Mouse (Mus musculus) midbrain, embryonic 16.5 days (tissue): ENCODE measurements around the gene Coa7. TPM values are rescaled to one million over a fixed set of nuclear protein-coding genes. Genes with fewer than 3 reads are reported as not detected.

Source experiments
- ATAC-seq: fragments of 200-750 bp; cut with Nextera tagmentation; 2 replicates; pipeline ENCODE4 v1.8.0; 2017; ENCODE audit warnings: moderate TSS enrichment
- H3K27ac ChIP-seq: fragments of 300-500 bp; sonication (generic); 2 replicates; pipeline ENCODE4 v1.5.1; 2014; ENCODE audit warnings: mild to moderate bottlenecking, low read length, mixed read lengths
- H3K27me3 ChIP-seq: fragments of 300-500 bp; sonication (generic); 2 replicates; pipeline ENCODE4 v1.6.1; 2014; ENCODE audit warnings: low read depth, low read length, mixed read lengths; ENCODE audit not compliant: control insufficient read depth, insufficient read depth
- H3K36me3 ChIP-seq: fragments of 300-500 bp; sonication (generic); 2 replicates; pipeline ENCODE4 v1.6.1; 2014; ENCODE audit warnings: mild to moderate bottlenecking, low read length, moderate library complexity, mixed read lengths; ENCODE audit not compliant: control insufficient read depth, insufficient read depth
- H3K4me1 ChIP-seq: fragments of 300-500 bp; sonication (generic); 2 replicates; pipeline ENCODE4 v1.6.1; 2014; ENCODE audit warnings: mild to moderate bottlenecking, low read length, mixed read lengths; ENCODE audit not compliant: control insufficient read depth, insufficient read depth
- H3K4me2 ChIP-seq: fragments of 300-500 bp; sonication (generic); 2 replicates; pipeline ENCODE4 v1.6.1; 2014; ENCODE audit warnings: mild to moderate bottlenecking, low read length, mixed read lengths
- H3K4me3 ChIP-seq: fragments of 300-500 bp; sonication (generic); 2 replicates; pipeline ENCODE4 v1.5.1; 2014; ENCODE audit warnings: low read depth, mild to moderate bottlenecking, low read length, moderate library complexity, mixed read lengths
- H3K9ac ChIP-seq: fragments of 300-500 bp; sonication (generic); 2 replicates; pipeline ENCODE4 v1.6.1; 2014; ENCODE audit warnings: low read depth, low read length, mixed read lengths
- H3K9me3 ChIP-seq: fragments of 300-500 bp; sonication (generic); replicated peaks from 2 replicates; pipeline ENCODE4 v1.6.1; 2014; ENCODE audit warnings: mild to moderate bottlenecking, low read length, mixed read lengths; ENCODE audit not compliant: control insufficient read depth, poor library complexity, severe bottlenecking
- WGBS: fragments of 180-500 bp; shearing (Covaris S2); extraction: QIAGEN DNeasy Blood & Tissue Kit; methylation state at CpG from one replicate; pipeline ENCODE4 v1.1.7; 2014; 5-methylcytosine and 5-hydroxymethylcytosine counted together
- polyA plus RNA-seq: library from polyadenylated mRNA; unstranded; fragments of >200 nt; fragmentation: Nextera tagmentation; extraction: Ambion mirVana; gene quantifications from 2 replicates; pipeline ENCODE4 v1.2.1, GENCODE M21; 2015

Gene Coa7
- 46.8 and 58.5 TPM in 2 replicates for polyA plus RNA-seq

- Histone ChIP-seq H3K9me3 (no peaks in the 10 kb centered on the region), H3K4me1 (peaks cover 10% of the 10 kb centered on the region), H3K4me2 (peak within 1 kb of the TSS; percentile 67), H3K27ac (peak within 1 kb of the TSS; percentile 97), H3K9ac (peak within 1 kb of the TSS; percentile 77), H3K36me3 (no peaks in the 10 kb centered on the region), H3K4me3 (peak within 1 kb of the TSS; percentile 83), H3K27me3 (no peaks in the 10 kb centered on the region)
- WGBS: 1% methylated on average over 45 of the region's 45 CpGs
- peak; percentile 92 for ATAC-seq
Observed at GRCm38 (mm10) chr4:108327730-108328484, at the start of gene Coa7. TSS of gene Coa7 (plus strand) at chr4:108328140.

DNA sequence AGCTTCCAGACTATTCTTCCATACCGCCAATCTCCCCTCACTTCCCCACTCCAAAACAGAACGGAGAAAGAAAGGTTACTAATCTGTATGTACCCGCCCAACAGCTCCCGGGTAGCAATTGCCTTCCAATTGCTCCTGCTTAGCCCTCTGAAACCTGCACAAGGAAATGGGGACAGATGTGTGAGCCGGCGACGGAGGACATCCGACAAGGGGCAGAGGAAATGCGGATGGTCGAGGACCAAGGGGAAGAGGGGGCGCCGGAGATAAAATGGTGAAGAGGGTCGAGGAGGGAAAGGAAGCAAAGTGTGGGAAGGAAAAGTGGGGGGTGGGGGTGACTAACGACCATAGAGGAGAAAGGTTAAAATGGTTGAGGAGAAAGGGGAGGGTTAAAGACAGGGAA lies 27.7 kb upstream of the Coa7 start:
- peak; percentile 6 for ATAC-seq
- H3K27ac ChIP-seq: peak overlapping the region; percentile 96
- WGBS: 1% methylated on average over 14 of the region's 14 CpGs

GRCm38 (mm10) chr4:108300670-108301373 lies 27.1 kb upstream of the Coa7 start, which contains the start of gene Zyg11b:
TSS of gene Zyg11b (minus strand) at chr4:108301096.
- H3K4me2 ChIP-seq: peak within 1 kb of the TSS; percentile 81
- H3K36me3 ChIP-seq: no peaks in the 10 kb centered on the region
- H3K27me3 ChIP-seq: no peaks in the 10 kb centered on the region
- peaks cover 22% of the 10 kb centered on the region for H3K4me1 ChIP-seq
- peak within 1 kb of the TSS; percentile 96 for H3K27ac ChIP-seq
- peak within 1 kb of the TSS; percentile 99 for H3K9ac ChIP-seq
- H3K9me3 ChIP-seq: no peaks in the 10 kb centered on the region
- H3K4me3 ChIP-seq: peak within 1 kb of the TSS; percentile 96
- under 1% methylated on average over 43 of the region's 58 CpGs for WGBS
- ATAC-seq: peak; percentile 93

More for the DNA sequence above, 27.7 kb upstream of the Coa7 start:
- Histone ChIP-seq H3K4me1 (peaks cover 22% of the 10 kb centered on the region), H3K9ac (peak overlapping the region; percentile 99), H3K9me3 (no peaks in the 10 kb centered on the region), H3K27me3 (no peaks in the 10 kb centered on the region), H3K4me2 (peak overlapping the region; percentile 81), H3K4me3 (peak overlapping the region; percentile 96), H3K36me3 (no peaks in the 10 kb centered on the region)

DNA sequence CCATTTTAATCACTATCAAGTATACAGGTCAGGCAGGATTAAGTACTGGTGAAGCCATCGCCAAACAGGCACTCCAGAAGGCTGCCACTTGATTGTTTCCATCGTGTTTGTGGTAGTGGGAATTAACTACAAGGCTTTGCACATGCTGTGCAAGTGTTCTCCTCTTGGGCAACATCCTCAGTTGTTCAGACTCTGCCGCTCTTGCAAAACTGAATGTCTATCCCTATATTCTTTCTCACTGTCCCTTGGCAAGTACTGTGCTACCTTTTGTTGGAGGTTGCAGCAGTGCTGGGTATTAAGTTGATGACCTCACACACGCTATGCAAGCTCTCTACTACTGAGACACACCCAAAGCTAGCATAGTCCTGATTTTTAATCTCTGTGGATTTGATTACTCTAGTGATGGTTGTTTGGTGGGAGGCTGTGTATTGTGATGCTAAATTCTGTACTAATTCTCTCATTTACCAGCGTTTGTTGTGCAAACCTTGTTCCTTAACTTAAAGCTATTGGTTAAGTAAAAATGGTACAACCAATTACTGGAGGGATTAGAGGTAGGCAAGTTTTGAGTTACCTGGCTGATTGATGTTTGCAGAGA lies 25.5 kb upstream of the Coa7 start:
- Histone ChIP-seq H3K4me2 (no peak overlapping the region), H3K9ac (no peak overlapping the region), H3K9me3 (0 out of 2 replicates have a peak, but pooled peaks cover 3% of the 10 kb centered on the region), H3K27me3 (no peaks in the 10 kb centered on the region), H3K4me3 (no peak overlapping the region), H3K36me3 (no peaks in the 10 kb centered on the region), H3K27ac (no peak overlapping the region), H3K4me1 (peaks cover 22% of the 10 kb centered on the region)
- no peak for ATAC-seq
- WGBS: 77% methylated on average over 5 of the region's 5 CpGs

DNA sequence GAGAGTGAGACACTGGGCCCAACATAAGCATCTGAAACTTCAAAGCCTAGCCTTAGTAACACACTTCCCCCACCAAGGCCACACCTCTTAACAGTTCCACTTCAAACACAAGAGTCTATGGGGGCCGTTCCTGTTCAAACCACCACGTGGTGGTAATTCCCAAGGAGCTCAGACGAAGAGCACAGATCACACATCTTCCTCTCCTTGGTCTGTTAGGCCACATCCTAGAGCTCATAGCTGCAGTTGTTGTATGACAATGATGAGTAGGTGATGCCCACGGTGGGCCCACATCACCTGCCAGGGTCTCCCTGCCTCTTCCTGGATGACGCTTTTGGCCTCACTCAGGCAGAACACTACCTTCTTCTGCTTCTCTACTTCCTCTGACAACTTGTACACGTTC lies 17.2 kb upstream of the Coa7 start:
- Histone ChIP-seq H3K9me3 (0 out of 2 replicates have a peak, but pooled peaks cover 6% of the 10 kb centered on the region), H3K4me2 (no peak overlapping the region), H3K4me1 (no peaks in the 10 kb centered on the region), H3K27me3 (no peaks in the 10 kb centered on the region), H3K27ac (no peak overlapping the region), H3K36me3 (no peaks in the 10 kb centered on the region), H3K4me3 (no peak overlapping the region), H3K9ac (no peak overlapping the region)
- 86% methylated on average over 6 of the region's 6 CpGs for WGBS
- no peak for ATAC-seq

- H3K36me3 ChIP-seq: no peaks in the 10 kb centered on the region
- no peak overlapping the region for H3K4me2 ChIP-seq
- no peak overlapping the region for H3K27ac ChIP-seq
- H3K27me3 ChIP-seq: no peaks in the 10 kb centered on the region
- WGBS: 54% methylated on average over 5 of the region's 5 CpGs
- no peak for ATAC-seq
- H3K4me3 ChIP-seq: no peak overlapping the region
- H3K4me1 ChIP-seq: no peaks in the 10 kb centered on the region
- no peaks in the 10 kb centered on the region for H3K9me3 ChIP-seq
- no peak overlapping the region for H3K9ac ChIP-seq
Observed at GRCm38 (mm10) chr4:108314041-108314440, 13.9 kb upstream of the Coa7 start.

DNA sequence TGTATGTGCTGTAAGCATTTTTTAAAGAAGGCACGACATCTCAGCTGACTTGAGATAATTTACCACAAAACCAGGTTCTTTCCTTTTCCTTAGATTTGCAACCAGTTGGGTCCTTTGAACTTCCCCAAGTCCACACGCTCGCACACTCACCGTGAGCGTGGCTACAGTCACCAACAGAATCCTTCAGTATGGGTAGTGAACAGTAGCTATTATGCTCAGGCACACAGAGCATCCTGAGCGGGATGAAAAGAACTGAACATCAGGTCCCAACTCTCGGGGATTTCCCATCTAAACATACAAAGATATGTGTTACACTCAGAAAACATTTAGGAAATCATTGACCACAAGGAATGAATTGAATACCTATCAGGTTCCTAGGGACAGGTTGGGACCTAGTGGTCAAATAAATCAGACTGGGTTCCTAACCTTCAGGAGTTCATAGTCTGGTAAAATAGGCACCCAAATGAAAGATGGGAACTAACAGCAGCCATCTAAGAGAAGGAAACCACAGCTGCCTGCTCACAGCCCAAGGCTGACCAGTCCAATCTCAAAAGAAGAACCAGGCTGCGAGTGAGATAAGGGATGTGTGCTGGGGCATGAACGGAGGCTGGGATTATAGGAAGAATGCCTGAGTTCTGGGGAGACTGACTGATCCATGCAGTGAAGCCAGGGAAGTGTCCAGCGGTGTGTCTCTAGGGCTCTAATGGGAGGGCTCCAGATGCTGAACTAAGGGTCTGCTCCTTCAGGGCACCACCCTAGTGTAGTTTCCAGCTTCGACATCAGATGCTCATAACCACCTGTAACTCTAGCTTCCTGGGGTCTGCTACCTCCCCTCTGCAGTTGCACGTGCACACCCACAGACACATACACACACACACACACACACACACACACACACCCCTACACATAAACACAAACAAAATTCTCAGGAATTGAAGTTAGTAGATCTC lies 10.0 kb upstream of the Coa7 start:
- no peak for ATAC-seq
- WGBS: 82% methylated on average over 12 of the region's 12 CpGs
- H3K27ac ChIP-seq: no peak overlapping the region

More for the DNA sequence above, 10.0 kb upstream of the Coa7 start:
- Histone ChIP-seq H3K27me3 (no peaks in the 10 kb centered on the region), H3K9me3 (no peaks in the 10 kb centered on the region), H3K4me2 (no peak overlapping the region), H3K4me1 (no peaks in the 10 kb centered on the region), H3K36me3 (no peaks in the 10 kb centered on the region), H3K9ac (no peak overlapping the region), H3K4me3 (no peak overlapping the region)
